In the genomic region with DNA sequence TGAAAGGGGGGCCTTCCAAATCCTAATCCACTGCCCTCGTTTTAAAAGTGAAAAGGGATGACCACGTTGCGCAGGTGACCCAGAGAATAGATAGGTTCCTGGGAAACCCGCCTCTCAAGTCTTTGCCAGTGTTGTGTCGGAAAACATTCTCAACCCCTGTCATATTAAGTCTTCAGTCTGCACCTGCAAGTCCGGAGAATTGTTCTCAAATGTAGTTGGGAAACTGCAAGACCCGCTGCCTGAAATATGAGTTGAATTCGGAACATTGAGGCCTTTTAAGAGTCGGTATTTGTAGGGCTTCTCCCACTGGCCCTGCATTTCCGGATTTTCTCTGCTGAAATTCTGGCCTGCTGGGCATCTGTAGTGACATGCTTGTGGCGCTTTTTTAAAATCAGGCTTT, we compare ENCODE assay signal across 8 mouse cellular contexts. TPM values are rescaled to one million over a fixed set of nuclear protein-coding genes. Genes with fewer than 3 reads are reported as not detected.
DNase-seq lines count a peak whose midpoint lies in the region; ATAC-seq and TF ChIP-seq lines count a peak whose summit lies in the region.

No protein-coding gene starts in this region.

- in situ Hi-C loops in ES-E14 (cut with MboI; ENCODE audit: low sequenced_read_pairs in 2 of 2, unreplicated experiment in 2 of 2) = no loop called here

- H3K4me1 ChIP-seq in ES-E14 (ENCODE audit: control insufficient read depth in 2 of 2, insufficient read depth in 2 of 2, low read length in 2 of 2, poor library complexity in 1 of 2) = peaks cover 4 to 7% of the 10 kb centered on the region in 2 experiments; a peak in 1 of 4 replicates
- H3K4me1 ChIP-seq in hindbrain, embryonic 15.5 days (replicated peaks) = peaks cover 17% of the 10 kb centered on the region
- peaks cover 8% of the 10 kb centered on the region for H3K4me1 ChIP-seq in liver, embryonic 11.5 days (replicated peaks; ENCODE audit: control insufficient read depth, insufficient read depth, low read length)
- peaks cover 10% of the 10 kb centered on the region for H3K4me1 ChIP-seq in neural tube, embryonic 14.5 days (ENCODE audit: control insufficient read depth, insufficient read depth, low read length)

- H3K27me3 ChIP-seq in hindbrain, embryonic 15.5 days = no peaks in the 10 kb centered on the region
- H3K27me3 ChIP-seq in liver, embryonic 11.5 days (replicated peaks; ENCODE audit: control insufficient read depth, insufficient read depth, low read length) = no peaks in the 10 kb centered on the region
- peaks cover 3% of the 10 kb centered on the region; the same call in 1 of the 2 replicates for H3K27me3 ChIP-seq in neural tube, embryonic 14.5 days (ENCODE audit: control insufficient read depth, insufficient read depth, low read length)

- H3K9ac ChIP-seq in ES-E14 (ENCODE audit: insufficient read depth, low read depth, low read length, poor library complexity, severe bottlenecking) = peak overlapping the region; percentile 97
- peak overlapping the region; percentile 80 for H3K9ac ChIP-seq in hindbrain, embryonic 15.5 days
- H3K9ac ChIP-seq in liver, embryonic 11.5 days (ENCODE audit: low read depth, low read length) = peak overlapping the region; percentile 85
- peak overlapping the region; percentile 94 for H3K9ac ChIP-seq in neural tube, embryonic 14.5 days (replicated peaks; ENCODE audit: low read depth, low read length)

- peak; percentile 61 for DNase-seq in kidney, adult 18-20 months
- no peak for DNase-seq in kidney, adult 11 months
- DNase-seq in ES-E14 (ENCODE audit: low read depth, low spot score) = no peak
- peak; percentile 39 for DNase-seq in embryo, embryonic 9.5 days (ENCODE audit: extremely low spot score)
- no peak for DNase-seq in liver, embryonic 11.5 days (ENCODE audit: low spot score)

- peak overlapping the region; percentile 92 to 99 for H3K4me3 ChIP-seq in ES-E14 (ENCODE audit: insufficient read depth in 1 of 2, low read depth in 1 of 2, low read length in 2 of 2, poor library complexity in 1 of 2, severe bottlenecking in 1 of 2)
- peak overlapping the region; percentile 79 for H3K4me3 ChIP-seq in hindbrain, embryonic 15.5 days
- H3K4me3 ChIP-seq in liver, embryonic 11.5 days (ENCODE audit: low read depth, low read length) = peak overlapping the region; percentile 97
- H3K4me3 ChIP-seq in neural tube, embryonic 14.5 days (ENCODE audit: low read depth, low read length) = peak overlapping the region; percentile 79

- peak overlapping the region; percentile 97 for H3K27ac ChIP-seq in ES-E14 (ENCODE audit: insufficient read depth, low read depth, low read length, poor library complexity, severe bottlenecking)
- H3K27ac ChIP-seq in hindbrain, embryonic 15.5 days (replicated peaks) = peak overlapping the region; percentile 98
- peak overlapping the region; percentile 83 for H3K27ac ChIP-seq in liver, embryonic 11.5 days (ENCODE audit: low read depth, low read length)
- H3K27ac ChIP-seq in neural tube, embryonic 14.5 days (ENCODE audit: low read depth, low read length) = peak overlapping the region; percentile 97

- peak overlapping the region; percentile 60 for H3K4me2 ChIP-seq in hindbrain, embryonic 15.5 days
- H3K4me2 ChIP-seq in liver, embryonic 11.5 days = peak overlapping the region; percentile 79
- H3K4me2 ChIP-seq in neural tube, embryonic 14.5 days (ENCODE audit: low read depth, low read length) = peak overlapping the region; percentile 68

- 4% methylated on average over 11 of the region's 11 CpGs for WGBS in hindbrain, embryonic 15.5 days
- WGBS in liver, embryonic 11.5 days = 4% methylated on average over 11 of the region's 11 CpGs
- 2% methylated on average over 11 of the region's 11 CpGs for whole genome bisulfite sequencing in neural tube, embryonic 14.5 days

- H3K36me3 ChIP-seq in ES-E14 (ENCODE audit: control insufficient read depth, insufficient read depth, low read length, poor library complexity, severe bottlenecking) = no peaks in the 10 kb centered on the region; the same call in 1 of the 2 replicates
- 0 out of 2 replicates have a peak, but pooled peaks cover 6% of the 10 kb centered on the region for H3K36me3 ChIP-seq in hindbrain, embryonic 15.5 days
- peaks cover 6% of the 10 kb centered on the region; the same call in 1 of the 2 replicates for H3K36me3 ChIP-seq in liver, embryonic 11.5 days (ENCODE audit: control insufficient read depth, insufficient read depth, low read length)
- peaks cover 4% of the 10 kb centered on the region; the same call in 1 of the 2 replicates for H3K36me3 ChIP-seq in neural tube, embryonic 14.5 days (ENCODE audit: control insufficient read depth, insufficient read depth, low read length)

- no peaks in the 10 kb centered on the region for H3K9me3 ChIP-seq in ES-E14 (ENCODE audit: control insufficient read depth, insufficient read depth, low read depth, low read length)
- no peaks in the 10 kb centered on the region for H3K9me3 ChIP-seq in hindbrain, embryonic 15.5 days
- no peaks in the 10 kb centered on the region for H3K9me3 ChIP-seq in liver, embryonic 11.5 days (ENCODE audit: control insufficient read depth, low read length)
- H3K9me3 ChIP-seq in neural tube, embryonic 14.5 days (ENCODE audit: control insufficient read depth, low read length) = no peaks in the 10 kb centered on the region

- no peak for ATAC-seq in hindbrain, embryonic 15.5 days (ENCODE audit: low FRiP score, low read depth)
- no peak for ATAC-seq in liver, embryonic 11.5 days (replicated peaks; ENCODE audit: low FRiP score)
- ATAC-seq in neural tube, embryonic 14.5 days (ENCODE audit: low read depth) = no peak
- no peak for ATAC-seq in inflammation-experienced regulatory T-cells, adult 6 months

TF ChIP-seq in ES-E14, 5 proteins besides CTCF, POLR2A, EP300 and RAD21:
- TF ChIP-seq MAFK (IDR thresholded peaks at IDR 0.05; ENCODE audit: insufficient read depth, low read depth, low read length) (no peak), ZNF384 (IDR thresholded peaks at IDR 0.05; ENCODE audit: low read depth, low read length) (no peak), ZC3H11A (IDR thresholded peaks at IDR 0.05; ENCODE audit: borderline replicate concordance, low read depth, low read length) (no peak), HCFC1 (IDR thresholded peaks at IDR 0.05; ENCODE audit: borderline replicate concordance, insufficient read depth, low read length) (no peak), CHD2 (IDR thresholded peaks at IDR 0.05; ENCODE audit: low read depth, low read length) (no peak)

RNA-seq across cellular contexts. Expression of gene Ints6, which starts 1.0 kb away (rescaled TPM):
- 38.4 and 47.6 TPM in 2 replicates for total RNA-seq in ES-E14 (2012; rRNA removed)
- polyA plus RNA-seq in hindbrain, embryonic 15.5 days (2015; fragmentation: Nextera tagmentation; extraction: Ambion mirVana) = 14.5 and 14.7 TPM in 2 replicates
- 30.1 and 32.2 TPM in 2 replicates for polyA plus RNA-seq in liver, embryonic 11.5 days (2014; fragmentation: Nextera tagmentation; extraction: Ambion mirVana)
- 19.8 and 22.5 TPM in 2 replicates for polyA plus RNA-seq in neural tube, embryonic 14.5 days (2014; fragmentation: Nextera tagmentation; extraction: Ambion mirVana)
- polyA plus RNA-seq in inflammation-experienced regulatory T-cells, adult 6 months (2017; shearing (Covaris generic)) = 10 to 100 TPM; 14.9 to 28.1 (median 26.3) TPM

Comparison
In these comparisons a context has a peak if more than half of its experiments do, and no peak if none do; other contexts are left out.
1. DNase-seq: peak in kidney, adult 18-20 months (single experiment) and embryo, embryonic 9.5 days (single experiment); none in kidney, adult 11 months (single experiment), ES-E14 (single experiment) and liver, embryonic 11.5 days (single experiment).
2. Peak in every context shown above with its lines, with median percentiles within 50 percentile points of each other: H3K27ac ChIP-seq, H3K4me3 ChIP-seq, H3K9ac ChIP-seq and H3K4me2 ChIP-seq.